Mouse (Mus musculus): ENCODE measurements around the gene Vps11.
A peak's percentile ranks its signal among the peaks of the same experiment; 100 is the strongest.
"Not testable (repeated sequence)": the region's sequence is repeated elsewhere in the genome, so short reads cannot be mapped to it uniquely, and the experiment has no call there.

Gene Vps11

DNA sequence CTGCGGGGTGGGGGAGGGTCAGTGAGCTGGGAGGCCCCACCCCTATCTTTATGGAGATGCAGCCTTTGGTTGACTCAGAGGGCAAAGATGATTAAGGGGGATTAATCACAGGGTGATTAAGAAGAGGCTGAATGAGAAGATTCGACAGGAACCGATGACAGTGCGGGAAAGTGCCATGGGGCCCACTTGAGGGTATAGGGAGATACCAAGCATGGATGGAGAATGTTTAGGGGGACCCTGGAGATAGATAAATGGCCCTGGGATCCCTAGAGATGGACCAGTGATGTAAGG, 47.3 kb downstream of the Vps11 start:
- DNase-seq (ENCODE audit: low spot score) = no peak

DNA sequence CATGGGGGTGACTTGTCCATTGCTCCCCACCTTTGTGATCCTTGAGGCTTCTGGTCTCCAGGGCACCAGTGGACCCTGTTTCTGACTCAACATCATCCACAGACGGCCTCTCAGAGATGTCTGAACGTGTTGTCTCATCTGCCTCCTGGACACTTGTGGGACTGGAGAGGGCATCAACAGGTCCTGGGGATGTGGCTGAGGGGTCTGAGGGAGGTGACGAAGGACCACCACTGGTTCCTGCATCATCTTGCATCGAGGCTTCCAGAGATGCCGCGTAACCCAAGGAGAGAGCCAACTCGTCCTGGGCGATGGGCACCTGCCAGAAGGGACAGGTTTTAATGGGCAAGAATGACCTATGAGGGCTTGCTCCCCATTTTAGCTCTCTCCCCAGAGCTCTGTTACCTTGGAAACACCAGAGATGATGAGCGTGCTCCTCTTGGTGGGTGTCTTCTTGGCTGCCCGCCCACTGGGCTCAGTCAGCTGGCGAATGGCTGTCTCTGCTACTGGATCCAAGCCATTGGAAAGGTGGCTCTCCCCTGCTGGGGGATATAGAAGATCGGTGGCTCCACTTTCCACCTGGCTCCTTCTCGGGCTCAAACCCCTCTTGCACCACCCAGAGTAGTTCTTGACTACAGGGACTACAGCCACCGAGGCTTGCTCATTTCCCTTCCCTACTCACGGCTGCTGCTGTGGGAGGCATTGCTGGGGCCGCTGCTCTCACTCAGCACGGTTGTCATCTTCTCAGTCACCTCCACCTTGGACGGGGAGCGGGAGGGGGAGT, 47.8 kb downstream of the Vps11 start:
- no peak for DNase-seq (ENCODE audit: low spot score)

DNA sequence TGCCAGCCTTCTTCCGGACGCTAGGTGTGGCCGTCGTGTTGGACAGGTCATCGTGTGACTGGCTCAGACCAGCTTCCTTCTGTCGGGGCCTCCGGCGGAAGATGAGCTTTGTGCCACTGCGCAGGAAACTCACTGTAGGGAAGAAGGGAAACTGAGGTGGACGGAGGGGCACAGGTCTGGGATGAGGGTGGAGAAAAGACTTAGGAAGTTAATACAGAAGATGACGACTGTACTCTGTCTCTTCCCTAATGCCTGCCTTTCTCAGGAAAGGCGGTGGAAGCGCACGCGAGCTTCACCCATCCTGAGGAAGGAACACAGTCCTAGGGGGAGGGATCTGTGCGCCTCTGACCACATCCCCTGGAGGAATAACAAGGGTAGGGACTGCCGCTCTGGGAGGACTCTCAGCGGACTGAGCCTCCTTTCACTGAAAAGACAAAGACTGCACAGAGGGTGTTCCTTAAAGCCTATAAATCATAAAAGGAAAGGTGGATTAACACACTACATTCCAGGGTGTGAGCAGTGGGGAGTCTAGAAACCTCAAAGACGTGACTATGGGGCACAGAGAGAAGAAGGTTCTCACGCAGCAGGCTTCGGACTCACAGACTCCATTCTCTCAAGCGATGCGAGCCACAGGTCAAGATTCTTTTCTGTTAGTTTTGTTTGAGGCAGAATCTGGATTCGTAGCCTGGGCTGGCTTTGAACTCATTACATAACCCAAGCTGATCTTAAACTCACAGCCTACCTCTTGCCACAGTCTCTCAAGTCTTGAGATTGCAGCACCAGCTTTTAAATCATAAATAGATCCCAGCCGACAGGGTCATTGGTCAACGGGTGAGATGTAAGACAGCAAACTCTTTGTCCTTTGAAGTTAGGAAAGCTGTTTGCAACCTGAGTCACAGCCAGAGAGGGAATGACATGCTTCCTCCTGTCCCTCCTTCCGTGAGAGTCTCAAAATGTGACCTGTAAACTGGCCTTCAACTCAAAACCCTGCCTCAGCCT, 50.0 kb downstream of the Vps11 start:
- no peak for DNase-seq (ENCODE audit: low spot score)

DNA sequence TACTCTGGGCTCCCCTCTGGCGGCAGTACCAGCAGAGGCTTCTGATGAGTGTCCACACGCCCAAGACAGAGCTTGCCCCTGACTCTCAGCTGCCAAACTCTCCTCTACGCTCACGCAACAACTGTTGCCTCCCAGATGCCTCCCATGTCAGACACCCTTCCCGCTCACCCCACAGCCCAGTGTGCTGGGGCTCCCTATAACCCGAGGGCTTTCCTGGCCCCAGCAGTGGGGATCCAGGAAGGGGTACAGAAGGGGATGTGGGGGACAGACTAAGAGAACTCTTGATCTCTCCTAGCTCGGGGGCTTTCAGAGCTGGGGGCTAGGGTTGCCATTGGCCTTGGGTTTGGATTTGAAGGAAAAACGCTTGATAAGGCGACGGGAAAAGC, 50.7 kb downstream of the Vps11 start:
- no peak for DNase-seq (ENCODE audit: low spot score)

DNA sequence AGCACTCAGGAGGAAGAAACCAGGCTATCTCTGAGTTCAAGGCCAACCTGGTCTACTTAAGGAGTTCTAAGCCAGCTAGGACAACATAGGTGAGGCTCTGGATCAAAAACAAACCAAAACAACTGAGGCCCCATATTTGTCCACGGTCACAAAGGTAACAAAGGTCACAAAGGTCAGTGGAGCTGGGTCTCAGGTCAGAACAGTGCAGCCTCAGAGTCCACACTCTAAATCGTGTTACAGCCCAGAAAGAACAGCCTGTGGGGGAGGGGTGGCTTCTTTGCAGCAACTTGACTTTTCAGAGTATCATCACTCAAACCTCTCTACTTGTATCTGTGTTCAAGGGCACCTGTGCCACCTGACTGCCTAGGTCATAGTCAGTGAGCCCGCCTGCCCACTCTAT, 51.7 kb downstream of the Vps11 start:
- DNase-seq (ENCODE audit: low spot score) = no peak

DNA sequence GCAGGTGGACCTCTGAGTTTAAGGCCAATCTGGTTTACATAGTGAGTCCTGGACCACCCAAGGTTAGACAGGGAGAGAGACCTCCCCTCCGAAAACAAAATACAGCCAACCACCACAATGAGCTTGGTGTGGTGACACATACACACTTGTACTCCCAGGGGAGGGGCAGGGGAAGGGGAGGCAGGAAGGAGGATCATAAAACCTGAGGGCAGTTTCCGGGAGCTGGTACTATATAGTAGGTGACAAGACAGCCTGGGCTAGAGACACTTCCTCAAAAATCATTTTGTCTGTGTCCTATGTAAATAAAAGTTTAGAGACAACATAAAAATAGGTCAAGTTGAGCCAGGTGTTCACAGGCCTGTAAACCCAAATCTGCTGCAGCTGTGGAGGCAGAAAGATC, 54.2 kb downstream of the Vps11 start:
- DNase-seq (ENCODE audit: low spot score) = no peak

DNA sequence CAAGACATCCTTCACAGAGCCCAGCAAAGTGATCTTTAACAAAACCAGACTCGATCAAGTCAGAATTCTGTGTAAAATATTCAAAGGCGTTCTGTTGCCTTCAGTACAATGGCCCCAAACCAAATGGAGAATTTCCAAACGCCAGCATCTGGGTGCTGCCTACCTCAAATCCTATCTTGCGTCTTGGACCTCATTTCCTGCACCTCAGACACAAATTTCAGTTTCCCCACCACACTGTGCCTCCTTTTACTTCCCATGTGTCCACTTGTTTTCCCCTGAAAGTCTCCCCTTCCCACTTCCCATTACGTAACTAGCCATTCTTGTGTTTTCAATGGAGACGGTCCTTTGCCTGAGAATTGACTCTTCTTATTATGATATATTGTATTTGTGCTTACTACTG, 54.9 kb downstream of the Vps11 start:
- DNase-seq (ENCODE audit: low spot score) = no peak

DNA sequence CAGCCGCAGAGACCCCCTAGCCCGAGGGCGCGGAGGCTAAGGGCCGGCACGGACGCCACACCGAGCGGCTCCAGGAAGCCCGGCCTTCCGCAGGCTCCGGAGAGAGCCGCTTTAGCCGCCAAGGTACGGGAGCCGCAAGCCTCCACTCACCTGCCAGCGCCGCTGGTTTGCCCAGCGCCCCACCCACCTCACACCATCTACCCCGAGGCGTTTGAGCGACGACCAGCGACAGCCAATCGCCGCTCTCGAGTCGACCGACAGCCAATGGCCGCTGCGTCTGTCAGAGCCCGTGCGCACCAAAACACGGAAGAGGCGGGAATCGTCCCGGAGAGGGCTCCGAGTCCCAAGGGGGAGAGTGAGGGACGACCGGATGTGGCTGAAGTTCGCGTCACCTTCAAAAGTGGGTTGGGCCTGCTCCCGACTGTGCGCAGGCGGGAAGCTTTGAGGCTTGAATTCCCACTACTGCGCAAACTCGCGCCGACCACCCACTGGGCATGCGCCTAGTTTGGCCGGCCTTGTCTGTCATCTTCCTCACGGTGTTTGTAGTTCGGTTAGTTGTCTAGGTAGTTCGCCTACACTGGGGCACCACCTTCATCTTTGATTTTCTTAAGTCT, 55.9 kb downstream of the Vps11 start, which contains the start of gene Hinfp:
TSS of gene Hinfp (minus strand) at position 206 of the 614 bp plus-strand sequence.
- peak; percentile 96 for DNase-seq (ENCODE audit: low spot score)

DNA sequence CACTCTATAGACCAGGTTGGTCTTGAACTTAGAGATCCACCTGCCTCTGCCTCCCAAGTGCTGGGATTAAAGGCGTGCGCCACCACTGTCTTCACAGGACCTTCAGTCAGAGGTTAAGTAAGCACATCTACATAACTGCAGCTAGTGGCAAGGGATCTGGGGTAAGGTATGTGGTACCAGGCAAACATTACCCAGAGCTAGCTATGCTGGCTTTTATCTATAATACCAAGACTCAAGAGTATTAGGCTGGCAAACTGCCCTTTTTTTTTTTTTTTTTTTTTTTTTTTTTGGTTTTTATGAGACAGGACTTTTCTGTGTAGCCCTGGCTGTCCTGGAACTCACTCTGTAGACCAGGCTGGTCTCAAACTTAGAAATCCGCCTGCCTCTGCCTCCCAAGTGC, 61.5 kb downstream of the Vps11 start:
- DNase-seq (ENCODE audit: low spot score) = not testable (repeated sequence)

All from spleen, adult 12 weeks (tissue).